Mouse (Mus musculus) intestine, embryonic 14.5 days (tissue): ENCODE data around the gene Gpr107. TPM values are rescaled to one million over a fixed set of nuclear protein-coding genes. Genes with fewer than 3 reads are reported as not detected.
"Not testable (repeated sequence)": the region's sequence is repeated elsewhere in the genome, so short reads cannot be mapped to it uniquely, and the experiment has no call there.

ENCODE experiments used
- ATAC-seq: fragments of 200-750 bp; cut with Nextera tagmentation; replicated peaks from 2 replicates; pipeline ENCODE4 v1.8.0; 2017; ENCODE audit warnings: low read depth, moderate number of reproducible peaks, moderate TSS enrichment, moderate library complexity; ENCODE audit not compliant: low FRiP score, low TSS enrichment
- DNase-seq: peaks from one replicate; pipeline ENCODE4 v3.0.0-alpha.2; 2018; ENCODE audit warnings: low spot score
- H3K27ac ChIP-seq: fragments of 300-500 bp; sonication (generic); 2 replicates; pipeline ENCODE4 v1.5.1; 2014; ENCODE audit warnings: low read depth, mild to moderate bottlenecking, control low read depth
- H3K27me3 ChIP-seq: fragments of 300-500 bp; sonication (generic); replicated peaks from 2 replicates; pipeline ENCODE4 v1.6.1; 2014; ENCODE audit warnings: low read length, control low read depth; ENCODE audit not compliant: control insufficient read depth, insufficient read depth
- H3K36me3 ChIP-seq: fragments of 300-500 bp; sonication (generic); 2 replicates; pipeline ENCODE4 v1.6.1; 2014; ENCODE audit warnings: low read length, control low read depth; ENCODE audit not compliant: control insufficient read depth, insufficient read depth
- H3K4me1 ChIP-seq: fragments of 300-500 bp; sonication (generic); replicated peaks from 2 replicates; pipeline ENCODE4 v1.6.1; 2014; ENCODE audit warnings: low read length, control low read depth, mixed read lengths; ENCODE audit not compliant: control insufficient read depth, insufficient read depth
- H3K4me2 ChIP-seq: fragments of 300-500 bp; sonication (generic); 2 replicates; pipeline ENCODE4 v1.6.1; 2014; ENCODE audit warnings: low read length
- H3K4me3 ChIP-seq: fragments of 300-500 bp; sonication (generic); 2 replicates; pipeline ENCODE4 v1.5.1; 2014; ENCODE audit warnings: low read depth, low read length, control low read depth, mixed read lengths
- H3K9ac ChIP-seq: fragments of 300-500 bp; sonication (generic); 2 replicates; pipeline ENCODE4 v1.6.1; 2014; ENCODE audit warnings: mild to moderate bottlenecking, low read length
- H3K9me3 ChIP-seq: fragments of 300-500 bp; sonication (generic); 2 replicates; pipeline ENCODE4 v1.6.1; 2016; ENCODE audit warnings: low read length, control low read depth; ENCODE audit not compliant: control insufficient read depth
- WGBS: fragments of 180-500 bp; shearing (Covaris S2); extraction: QIAGEN DNeasy Blood & Tissue Kit; methylation state at CpG from one replicate; pipeline ENCODE4 v1.1.7; 2014; 5-methylcytosine and 5-hydroxymethylcytosine counted together
- polyA plus RNA-seq: library from polyadenylated mRNA; unstranded; fragments of >200 nt; fragmentation: Nextera tagmentation; extraction: Ambion mirVana; gene quantifications from 2 replicates; pipeline ENCODE4 v1.2.1, GENCODE M21; 2014

The Gpr107 gene
- polyA plus RNA-seq, 1 experiment from 2014 or later, result 26.9 TPM

- Histone ChIP-seq H3K9me3 (no peaks in the 10 kb centered on the region), H3K4me1 (peaks cover 21% of the 10 kb centered on the region), H3K4me3 (no peak overlapping the region), H3K27ac (no peak overlapping the region), H3K9ac (no peak overlapping the region), H3K4me2 (no peak overlapping the region), H3K36me3 (peaks cover 7% of the 10 kb centered on the region), H3K27me3 (no peaks in the 10 kb centered on the region)
- DNase-seq (no peak), ATAC-seq (no peak)
- 85% methylated on average over 10 of the region's 10 CpGs for WGBS
Measured at GRCm38 (mm10) chr2:31160147-31160920, 8.2 kb downstream of the Gpr107 start.

DNA sequence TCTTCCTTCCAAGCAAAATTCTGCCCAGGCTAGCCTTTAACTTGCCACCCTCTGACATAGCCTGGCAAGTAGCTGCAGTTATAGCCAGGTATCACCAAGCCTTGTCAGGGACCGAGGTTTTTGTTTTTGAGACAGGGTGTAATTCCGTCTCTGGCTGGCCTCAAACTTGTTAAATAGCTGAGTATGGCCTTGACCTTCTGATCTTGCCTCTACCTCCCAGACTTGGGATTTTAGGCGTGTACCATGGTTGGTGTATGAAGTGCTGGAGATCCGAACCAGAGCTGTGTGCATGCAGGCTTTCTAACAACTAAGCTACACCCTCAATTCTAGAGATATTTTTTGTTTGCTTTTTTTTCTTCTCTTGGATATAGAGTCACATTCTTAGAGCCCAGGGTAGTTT is 9.5 kb downstream of the Gpr107 start:
- Histone ChIP-seq H3K4me3 (no peak overlapping the region), H3K9ac (no peak overlapping the region), H3K4me1 (peaks cover 28% of the 10 kb centered on the region), H3K4me2 (no peak overlapping the region), H3K27me3 (no peaks in the 10 kb centered on the region), H3K36me3 (peaks cover 7% of the 10 kb centered on the region), H3K27ac (no peak overlapping the region), H3K9me3 (no peaks in the 10 kb centered on the region)
- no peak for DNase-seq
- ATAC-seq, result no peak
- 68% methylated on average over 4 of the region's 4 CpGs for WGBS

GRCm38 (mm10) chr2:31163361-31164118 is 11.4 kb downstream of the Gpr107 start:
- WGBS, result 60% methylated on average over 11 of the region's 11 CpGs
- Histone ChIP-seq H3K4me3 (no peak overlapping the region), H3K4me2 (no peak overlapping the region), H3K36me3 (peaks cover 25% of the 10 kb centered on the region), H3K4me1 (peaks cover 28% of the 10 kb centered on the region), H3K9ac (no peak overlapping the region), H3K9me3 (no peaks in the 10 kb centered on the region), H3K27ac (peak overlapping the region; percentile 87), H3K27me3 (no peaks in the 10 kb centered on the region)
- DNase-seq (no peak), ATAC-seq (no peak)

GRCm38 (mm10) chr2:31164841-31165455 is 12.8 kb downstream of the Gpr107 start:
- peak; percentile 72 for DNase-seq
- Histone ChIP-seq H3K9me3 (no peaks in the 10 kb centered on the region), H3K9ac (no peak overlapping the region), H3K4me2 (peak overlapping the region; percentile 30), H3K4me1 (peaks cover 28% of the 10 kb centered on the region), H3K4me3 (no peak overlapping the region), H3K27ac (peak overlapping the region; percentile 87), H3K36me3 (peaks cover 37% of the 10 kb centered on the region), H3K27me3 (no peaks in the 10 kb centered on the region)
- peak; percentile 75 for ATAC-seq
- WGBS, result 13% methylated on average over 5 of the region's 5 CpGs

GRCm38 (mm10) chr2:31165529-31165928 is 13.4 kb downstream of the Gpr107 start:
- Histone ChIP-seq H3K27me3 (no peaks in the 10 kb centered on the region), H3K4me1 (peaks cover 28% of the 10 kb centered on the region), H3K9ac (no peak overlapping the region), H3K4me2 (peak overlapping the region; percentile 30), H3K4me3 (no peak overlapping the region), H3K27ac (peak overlapping the region; percentile 87), H3K36me3 (peaks cover 37% of the 10 kb centered on the region), H3K9me3 (no peaks in the 10 kb centered on the region)
- 49% methylated on average over 4 of the region's 4 CpGs for WGBS
- DNase-seq (no peak), ATAC-seq (0 out of 2 replicates have a peak, but pooled peaks have one; percentile 6)

- not testable (repeated sequence) for H3K4me3 ChIP-seq, H3K27me3 ChIP-seq, DNase-seq, H3K4me2 ChIP-seq, H3K9ac ChIP-seq, H3K9me3 ChIP-seq, H3K27ac ChIP-seq, ATAC-seq
- Histone ChIP-seq H3K36me3 (peaks cover 57% of the 10 kb centered on the region), H3K4me1 (peaks cover 28% of the 10 kb centered on the region)
- 84% methylated on average over 2 of the region's 2 CpGs for WGBS
Measured at GRCm38 (mm10) chr2:31167571-31167970, 15.5 kb downstream of the Gpr107 start.

DNA sequence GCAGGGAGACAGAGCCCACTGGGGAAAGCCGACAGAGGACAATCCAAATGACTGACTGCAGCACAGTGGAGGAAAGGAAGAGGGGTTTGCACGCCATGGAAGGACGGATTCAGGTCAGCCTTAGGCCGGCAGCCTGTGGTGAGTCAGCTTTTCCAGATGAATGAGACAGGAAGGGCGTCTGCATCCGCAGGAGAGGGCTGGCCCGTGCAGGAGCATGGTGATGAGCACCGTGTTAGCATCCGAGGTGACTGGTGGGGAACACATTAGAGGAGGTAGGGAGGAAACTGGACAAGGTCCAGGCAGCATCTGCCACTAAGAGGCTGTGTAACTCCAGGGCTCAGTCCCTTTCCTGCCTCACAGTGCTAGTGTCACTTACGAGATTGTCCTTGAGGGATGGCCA is 16.9 kb downstream of the Gpr107 start:
- H3K27ac ChIP-seq, result no peak overlapping the region
- H3K36me3 ChIP-seq, result peaks cover 71% of the 10 kb centered on the region
- H3K4me3 ChIP-seq, result no peak overlapping the region
- no peak overlapping the region for H3K9ac ChIP-seq
- H3K4me1 ChIP-seq, result peaks cover 19% of the 10 kb centered on the region
- no peaks in the 10 kb centered on the region for H3K27me3 ChIP-seq
- no peak overlapping the region for H3K4me2 ChIP-seq
- no peak for ATAC-seq
- WGBS, result 77% methylated on average over 10 of the region's 10 CpGs
- H3K9me3 ChIP-seq, result no peaks in the 10 kb centered on the region
- DNase-seq, result no peak

- Histone ChIP-seq H3K27me3 (no peaks in the 10 kb centered on the region), H3K27ac (no peak overlapping the region), H3K36me3 (peaks cover 81% of the 10 kb centered on the region), H3K4me1 (peaks cover 8% of the 10 kb centered on the region), H3K9ac (no peak overlapping the region), H3K4me3 (no peak overlapping the region), H3K9me3 (no peaks in the 10 kb centered on the region), H3K4me2 (no peak overlapping the region)
- DNase-seq, result no peak
- 85% methylated on average over 6 of the region's 6 CpGs for WGBS
- no peak for ATAC-seq
Measured at GRCm38 (mm10) chr2:31170164-31170563, 18.0 kb downstream of the Gpr107 start.
